Mouse (Mus musculus): ENCODE measurements around the gene Hras.

- TF ChIP-seq POLR2A (IDR thresholded peaks at IDR 0.05; ENCODE audit: control insufficient read depth, extremely low read depth, insufficient read depth, low read length, poor library complexity) (no peak; the same call in 1 of the 2 replicates), CTCF (IDR thresholded peaks at IDR 0.05; ENCODE audit: borderline replicate concordance, control insufficient read depth, extremely low read depth, insufficient read depth, low read length, poor library complexity) (no peak; the same call in 1 of the 2 replicates)
Measured at GRCm38 (mm10) chr7:141215880-141216733, 22.3 kb upstream of the Hras start.
